Mouse (Mus musculus) frontal cortex, adult (tissue): ENCODE data around the gene Asb5.
"Not testable (repeated sequence)": the region's sequence is repeated elsewhere in the genome, so short reads cannot be mapped to it uniquely, and the experiment has no call there.

Source experiments
- ATAC-seq: cut with Nextera tagmentation; 2 replicates; pipeline ENCODE4 v1.9.2; 2017; ENCODE audit warnings: mild to moderate bottlenecking, moderate library complexity, mixed read lengths; ENCODE audit not compliant: low TSS enrichment

Gene Asb5

DNA sequence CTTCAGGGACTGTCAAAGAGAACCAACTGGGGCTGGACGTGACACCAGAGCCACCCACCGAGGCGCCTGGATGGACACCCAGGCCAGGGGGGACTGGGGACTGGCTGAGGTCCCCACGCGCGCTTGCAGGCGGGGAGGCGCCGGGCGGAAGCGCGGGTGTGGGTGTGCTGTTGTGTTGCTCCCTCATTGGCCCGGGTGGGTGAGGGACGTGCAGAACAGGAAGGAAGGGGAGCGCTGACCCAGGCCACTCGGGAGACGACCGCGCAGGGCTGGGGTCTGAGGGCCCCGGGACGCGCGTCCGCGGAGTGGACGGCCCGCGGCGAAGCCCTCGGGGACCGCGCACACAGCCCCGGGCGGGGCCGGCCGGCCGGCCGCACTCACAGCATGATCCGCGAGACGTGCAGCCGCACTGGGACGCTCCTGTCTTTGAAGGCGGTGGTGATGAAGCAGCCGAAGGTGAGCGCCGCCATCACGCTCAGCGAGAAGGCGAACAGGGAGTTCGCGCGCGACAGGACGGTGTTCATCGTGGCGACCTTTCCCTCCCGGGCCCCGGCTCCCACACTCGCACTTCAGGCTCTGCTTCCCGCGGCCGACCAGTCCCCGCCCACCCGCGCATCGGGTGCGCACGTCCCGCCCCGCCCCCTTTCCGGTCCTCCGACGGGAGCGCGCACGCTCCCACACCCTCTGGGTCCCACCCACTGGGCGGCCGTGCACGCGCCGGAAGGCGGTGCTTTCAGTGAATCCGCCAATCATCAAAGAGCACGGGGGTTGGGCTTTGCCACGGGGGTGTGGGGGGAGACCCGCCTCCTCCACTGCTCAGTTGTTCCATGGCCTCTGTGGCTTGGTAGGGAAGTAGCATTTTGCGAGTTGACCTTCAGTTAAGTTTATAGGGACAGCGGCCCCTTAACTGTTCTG lies at the start of gene Asb5, which contains the start of gene Spcs3:
Gene Asb5 (plus strand): TSS at position 199 of the 915 bp plus-strand sequence.
Gene Spcs3 (minus strand): TSS at position 617 of the 915 bp plus-strand sequence.
- peak; percentile 90 for ATAC-seq

DNA sequence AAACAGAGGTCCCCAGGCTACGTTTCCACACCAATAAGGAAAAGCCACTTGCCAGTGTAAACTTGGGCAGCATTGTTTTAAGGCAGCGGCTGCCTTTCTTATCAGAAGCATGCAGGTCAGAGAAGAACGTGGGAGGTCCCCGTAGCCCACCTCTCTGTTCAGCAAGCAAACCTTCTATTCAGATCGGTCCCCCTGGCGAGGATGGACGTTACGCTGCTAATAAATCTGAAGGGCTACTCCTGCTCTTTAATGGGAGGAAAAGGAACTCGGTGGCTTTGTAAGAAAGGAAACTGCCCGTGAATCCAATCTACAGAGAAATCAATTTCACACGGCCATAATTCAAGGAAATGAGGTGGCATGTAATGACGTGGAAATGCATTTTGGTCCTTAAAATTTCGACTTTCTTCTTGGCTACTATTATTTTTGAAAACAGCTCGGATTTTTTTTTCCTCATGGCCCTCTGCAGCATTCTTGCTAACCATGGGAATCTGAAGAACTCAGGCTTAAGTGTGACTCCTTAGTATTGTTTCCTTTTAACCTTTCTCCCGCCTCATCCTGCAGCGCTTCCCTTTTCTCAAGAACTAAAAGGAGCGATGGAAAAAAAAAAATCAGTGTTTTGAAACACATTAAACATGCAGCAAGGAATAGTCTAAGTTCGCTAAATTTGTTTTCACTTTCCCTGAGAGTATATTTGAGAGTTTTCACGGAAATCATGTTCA lies 42.7 kb upstream of the Asb5 start:
- ATAC-seq, result peak; percentile 52

DNA sequence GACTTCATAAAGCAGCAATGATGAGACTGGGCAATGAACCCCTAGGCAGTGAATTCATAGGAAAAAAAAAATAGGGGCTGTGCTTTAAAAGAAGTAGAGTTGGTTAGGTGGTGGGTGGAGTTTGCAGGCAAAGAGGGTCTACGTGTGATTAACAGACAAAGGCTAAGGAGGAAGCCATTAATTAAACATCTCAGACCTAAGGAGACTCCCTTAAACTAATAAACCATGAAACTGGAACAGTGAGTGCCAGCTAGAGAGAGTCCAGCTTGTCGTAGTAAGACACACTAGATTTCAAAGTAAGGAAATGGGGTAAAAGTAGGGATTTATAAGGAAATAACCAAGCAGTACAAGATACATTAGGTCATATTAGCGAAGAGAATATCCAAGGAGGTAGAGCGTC lies 40.9 kb upstream of the Asb5 start:
- no peak for ATAC-seq

DNA sequence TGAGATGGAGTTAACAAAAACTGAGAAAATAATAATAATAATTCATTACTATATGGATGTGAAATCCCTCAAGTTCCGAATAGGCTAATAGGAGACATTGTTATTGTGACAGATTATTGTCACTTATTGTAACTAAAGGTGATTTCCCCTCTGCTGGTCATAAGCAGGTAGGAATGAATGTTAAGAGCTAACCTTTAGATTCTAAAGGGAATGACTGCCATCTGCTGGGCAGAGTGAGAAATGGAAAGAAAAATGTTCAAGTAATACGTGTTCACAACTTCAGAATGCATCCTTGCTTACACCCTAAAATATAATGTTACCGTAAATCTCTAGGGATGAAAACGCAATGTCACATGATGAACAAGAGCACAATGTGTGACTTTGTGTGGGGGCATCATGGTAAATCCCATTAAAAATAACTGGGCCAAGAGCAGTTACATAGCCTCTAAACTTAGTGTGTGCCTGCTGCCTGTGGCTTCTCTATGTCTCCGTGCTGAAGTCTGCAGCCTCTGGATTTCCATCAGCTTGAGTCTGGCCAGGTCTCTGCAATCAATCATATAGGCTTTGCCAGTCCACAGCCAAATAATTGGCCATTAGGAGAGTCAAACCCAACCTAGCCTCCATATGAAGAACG lies 38.2 kb upstream of the Asb5 start:
- ATAC-seq, result no peak

DNA sequence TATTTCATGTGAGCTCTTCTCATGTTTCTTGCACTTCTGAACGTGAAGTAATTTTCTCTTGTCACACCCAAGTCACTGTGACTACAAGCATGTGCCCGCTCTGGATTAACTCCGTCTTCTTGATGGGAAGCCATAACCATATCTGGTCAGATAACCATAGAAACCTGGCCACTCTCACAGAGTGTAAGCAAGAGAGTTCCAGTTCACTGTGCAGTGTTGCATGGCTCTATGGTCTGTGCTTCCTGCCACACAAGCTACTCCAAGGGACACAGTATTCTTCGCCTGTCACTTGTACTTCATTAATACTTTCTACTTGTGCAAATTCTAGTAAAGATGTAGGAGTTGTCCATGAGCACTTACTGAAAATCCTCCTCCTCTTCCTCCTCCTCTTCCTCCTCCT lies 37.4 kb upstream of the Asb5 start:
- no peak for ATAC-seq

DNA sequence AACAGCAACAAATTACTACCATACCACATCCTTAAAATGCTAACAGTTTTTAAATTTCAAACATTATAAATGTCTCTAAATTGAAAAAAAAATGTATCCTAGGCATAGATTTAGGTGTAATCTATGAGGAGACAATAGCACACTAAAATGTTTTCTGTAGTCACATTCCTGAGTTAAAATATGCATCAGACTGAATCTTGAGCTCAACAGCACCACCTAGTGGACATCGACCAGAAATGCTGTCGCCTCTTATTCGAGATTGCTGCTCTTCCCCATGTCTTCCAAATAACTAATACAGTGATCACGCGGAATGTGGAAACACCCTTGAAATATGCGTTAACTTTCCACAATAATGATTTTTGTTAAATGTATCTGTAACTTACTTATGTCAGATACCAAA lies 36.3 kb upstream of the Asb5 start:
- ATAC-seq, result peak; percentile 86

DNA sequence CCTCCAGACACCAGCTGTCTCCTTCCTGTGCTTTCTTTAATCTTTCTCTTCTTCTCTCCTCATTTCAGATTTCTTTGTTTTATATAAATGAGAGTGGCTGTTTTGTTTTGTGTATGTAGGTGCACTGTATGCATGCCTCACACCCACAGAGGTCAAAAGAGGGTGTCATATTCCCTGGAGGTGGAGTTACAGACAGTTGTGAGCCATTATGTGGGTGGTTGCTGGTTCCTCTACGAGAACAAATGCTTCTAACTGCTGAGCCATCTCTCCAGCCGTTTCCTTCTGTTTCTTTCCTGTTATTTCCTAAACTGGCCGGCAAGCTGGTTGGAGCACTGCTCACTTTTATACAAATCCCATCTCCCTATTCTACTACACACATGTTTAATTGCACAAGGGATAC lies 35.5 kb upstream of the Asb5 start:
- peak; percentile 83 for ATAC-seq

- peak; percentile 79 for ATAC-seq
Observed at GRCm38 (mm10) chr8:54503104-54503503, 26.3 kb upstream of the Asb5 start.

GRCm38 (mm10) chr8:54505060-54505459 lies 24.3 kb upstream of the Asb5 start:
- ATAC-seq, result no peak

- ATAC-seq, result peak; percentile 60
Observed at GRCm38 (mm10) chr8:54507428-54508095, 21.8 kb upstream of the Asb5 start.

GRCm38 (mm10) chr8:54508096-54508456 lies 21.3 kb upstream of the Asb5 start:
- ATAC-seq, result no peak

DNA sequence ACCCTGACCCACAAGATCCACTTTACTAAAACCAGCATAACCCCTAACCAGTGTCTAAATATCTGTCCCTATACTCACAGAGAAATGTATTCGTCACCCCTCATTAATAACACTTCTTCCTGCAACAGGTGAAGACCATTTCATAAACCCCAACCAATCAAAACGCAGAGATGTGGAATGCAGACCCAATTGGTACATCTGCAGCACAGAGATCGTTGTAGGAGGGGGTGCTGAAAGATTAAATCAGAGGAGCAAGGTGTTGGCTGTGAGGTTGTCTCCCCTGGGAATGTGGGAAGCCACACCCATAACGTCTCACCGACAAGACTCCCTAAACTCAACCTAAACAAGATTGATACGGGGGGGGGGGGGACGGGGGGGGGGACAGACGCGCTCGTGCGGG lies 20.6 kb upstream of the Asb5 start:
- peak; percentile 17; the same call in 1 of the 2 replicates for ATAC-seq

DNA sequence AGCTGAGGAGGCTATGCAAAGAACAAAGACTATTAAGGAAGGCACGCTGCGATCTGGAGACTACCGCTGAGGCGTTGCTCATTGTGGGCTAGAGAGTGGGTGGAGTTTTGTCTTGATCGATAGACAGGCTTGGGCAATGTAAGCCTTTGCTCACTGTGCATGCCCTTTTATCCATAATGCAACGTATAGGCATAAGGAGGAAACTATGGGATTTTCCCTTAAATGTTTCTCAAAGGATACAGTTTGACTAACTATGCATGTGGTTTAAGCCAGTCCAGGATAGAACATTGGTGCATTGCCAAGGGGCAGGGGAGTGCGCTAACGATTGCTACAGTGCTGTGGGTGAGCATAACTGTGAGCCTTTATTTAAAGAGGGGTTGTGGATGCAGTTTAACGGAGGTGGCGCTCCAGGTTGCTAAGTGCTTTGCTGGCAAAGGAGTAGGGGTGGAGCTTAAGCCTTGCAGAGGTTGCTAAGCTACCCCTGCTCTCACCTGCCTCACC lies 20.1 kb upstream of the Asb5 start:
- ATAC-seq, result peak; percentile 80

DNA sequence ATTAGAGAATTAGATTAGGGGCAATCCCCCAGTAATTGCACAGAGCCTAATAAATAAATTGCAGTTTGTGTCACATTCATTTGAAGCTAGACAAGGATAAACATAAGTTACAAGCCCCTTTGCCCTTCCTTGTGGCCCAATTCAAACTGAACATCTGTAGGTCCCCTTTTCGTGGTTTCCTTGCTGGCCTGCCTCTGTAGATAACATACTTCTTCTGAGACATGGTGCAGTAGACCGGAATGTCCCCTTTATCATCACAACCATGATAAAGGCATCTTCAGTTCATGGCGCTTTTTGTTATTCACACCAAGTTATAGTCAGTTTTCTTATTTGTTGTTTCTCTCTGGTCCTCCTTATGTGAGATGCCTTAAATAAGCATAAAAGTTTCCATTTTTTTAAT lies 17.6 kb upstream of the Asb5 start:
- no peak for ATAC-seq

- not testable (repeated sequence) for ATAC-seq
Observed at GRCm38 (mm10) chr8:54512200-54512599, 17.2 kb upstream of the Asb5 start.

DNA sequence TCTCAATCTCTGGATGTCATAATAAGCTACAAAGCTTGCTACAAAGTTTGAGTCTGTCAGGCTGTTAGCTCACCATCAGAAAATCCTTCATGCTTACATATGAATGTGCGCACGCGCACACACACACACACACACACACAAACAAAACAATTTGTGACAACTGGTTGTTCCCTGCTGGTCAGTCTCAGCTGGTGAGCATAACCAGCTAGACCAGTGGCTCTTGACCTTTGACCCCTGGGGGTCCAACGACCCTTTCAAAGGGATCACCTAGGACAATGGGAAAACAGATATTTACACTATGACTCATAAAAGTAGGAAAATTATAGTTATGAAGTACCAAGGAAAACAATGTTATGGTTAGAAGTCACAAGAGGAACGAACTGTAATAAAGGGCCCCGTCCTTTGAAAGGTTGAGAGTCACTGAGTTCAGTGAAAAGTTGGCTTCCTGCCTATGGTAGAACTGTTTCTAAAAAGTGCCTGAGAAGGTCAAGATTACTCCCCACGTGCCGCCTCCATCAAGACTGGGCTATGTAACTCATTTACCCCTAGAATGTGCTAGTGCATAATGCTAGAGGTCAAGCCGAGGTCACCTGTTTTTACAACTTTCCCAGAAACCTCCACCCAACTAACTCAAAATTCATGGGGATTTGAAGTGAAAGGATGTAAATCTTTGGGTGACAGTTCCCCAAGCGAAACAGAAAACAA lies 10.5 kb upstream of the Asb5 start:
- no peak for ATAC-seq

DNA sequence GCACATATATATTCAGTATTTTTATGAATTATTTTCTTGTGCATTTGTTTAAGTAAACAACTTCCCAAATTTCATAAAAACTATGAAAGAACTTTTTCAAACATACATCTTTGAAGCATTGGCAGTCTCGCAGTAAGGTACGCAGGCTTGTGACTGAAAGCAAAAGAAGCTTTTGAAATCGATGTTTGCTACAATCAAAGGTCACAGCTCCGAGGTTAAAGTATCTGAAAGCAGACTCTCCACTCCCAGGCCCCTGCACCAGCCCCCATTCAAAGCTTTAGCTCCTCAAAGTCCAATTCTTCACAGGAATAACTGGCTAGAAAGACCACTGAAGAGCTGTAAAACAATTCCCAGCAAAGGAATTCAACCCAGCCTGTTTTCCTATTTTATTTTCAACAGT lies 8.9 kb upstream of the Asb5 start:
- ATAC-seq, result no peak

GRCm38 (mm10) chr8:54525606-54526005 lies 3.8 kb upstream of the Asb5 start:
- no peak for ATAC-seq

DNA sequence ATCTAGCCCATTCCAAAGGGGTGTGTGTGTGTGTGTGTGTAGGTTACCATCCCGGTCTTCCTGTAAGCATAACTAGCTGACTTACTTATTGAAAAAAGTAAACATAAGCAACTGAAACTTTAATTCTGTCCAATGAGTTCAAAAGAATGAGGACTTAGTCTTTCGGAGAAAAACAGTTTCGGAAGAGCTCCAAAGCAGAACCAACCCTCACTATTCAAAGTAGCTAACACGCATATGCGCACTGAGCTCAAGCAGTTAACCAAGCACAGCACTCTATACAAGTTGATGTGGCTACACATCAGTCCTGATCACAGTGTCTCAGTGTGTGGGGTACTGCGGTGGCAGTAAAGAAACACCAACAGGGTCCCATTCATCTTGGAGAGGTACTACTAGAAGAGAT lies 2.7 kb upstream of the Asb5 start:
- no peak for ATAC-seq

- ATAC-seq, result no peak
Observed at GRCm38 (mm10) chr8:54528571-54528970, 809 bp upstream of the Asb5 start.

- ATAC-seq, result no peak
Observed at GRCm38 (mm10) chr8:54535172-54535571, 5.8 kb downstream of the Asb5 start.
